Mouse (Mus musculus) hindbrain, embryonic 16.5 days (tissue): ENCODE data around the gene Zfr. TPM values are rescaled to one million over a fixed set of nuclear protein-coding genes. Genes with fewer than 3 reads are reported as not detected.
"Not testable (repeated sequence)": the region's sequence is repeated elsewhere in the genome, so short reads cannot be mapped to it uniquely, and the experiment has no call there.

Experiments used
- ATAC-seq: fragments of 200-750 bp; cut with Nextera tagmentation; 2 replicates; pipeline ENCODE4 v1.8.0; 2017; ENCODE audit warnings: moderate TSS enrichment, moderate library complexity
- H3K27ac ChIP-seq: fragments of 300-500 bp; sonication (generic); 2 replicates; pipeline ENCODE4 v1.5.1; 2014; ENCODE audit warnings: low read depth, mild to moderate bottlenecking, control low read depth, low read length, moderate library complexity
- H3K27me3 ChIP-seq: fragments of 300-500 bp; sonication (generic); replicated peaks from 2 replicates; pipeline ENCODE4 v1.6.1; 2014; ENCODE audit warnings: low read length; ENCODE audit not compliant: control insufficient read depth, insufficient read depth
- H3K36me3 ChIP-seq: fragments of 300-500 bp; sonication (generic); 2 replicates; pipeline ENCODE4 v1.6.1; 2014; ENCODE audit warnings: mild to moderate bottlenecking, low read length, moderate library complexity, mixed read lengths; ENCODE audit not compliant: control insufficient read depth, insufficient read depth
- H3K4me1 ChIP-seq: fragments of 300-500 bp; sonication (generic); 2 replicates; pipeline ENCODE4 v1.6.1; 2014; ENCODE audit warnings: low read depth, low read length; ENCODE audit not compliant: control insufficient read depth, insufficient read depth
- H3K4me2 ChIP-seq: fragments of 300-500 bp; sonication (generic); 2 replicates; pipeline ENCODE4 v1.6.1; 2014; ENCODE audit warnings: mild to moderate bottlenecking, low read length, control low read depth, moderate library complexity
- H3K4me3 ChIP-seq: fragments of 300-500 bp; sonication (generic); 2 replicates; pipeline ENCODE4 v1.5.1; 2014; ENCODE audit warnings: mild to moderate bottlenecking, low read length, control low read depth, moderate library complexity
- H3K9ac ChIP-seq: fragments of 300-500 bp; sonication (generic); 2 replicates; pipeline ENCODE4 v1.6.1; 2014; ENCODE audit warnings: low read depth, mild to moderate bottlenecking, control low read depth, low read length, moderate library complexity
- H3K9me3 ChIP-seq: fragments of 300-500 bp; sonication (generic); 2 replicates; pipeline ENCODE4 v1.6.1; 2014; ENCODE audit warnings: mild to moderate bottlenecking, low read length, moderate library complexity; ENCODE audit not compliant: control insufficient read depth
- WGBS: fragments of 180-500 bp; shearing (Covaris S2); extraction: QIAGEN DNeasy Blood & Tissue Kit; methylation state at CpG from one replicate; pipeline ENCODE4 v1.1.7; 2014; 5-methylcytosine and 5-hydroxymethylcytosine counted together
- polyA plus RNA-seq: library from polyadenylated mRNA; unstranded; fragments of >200 nt; fragmentation: Nextera tagmentation; extraction: Ambion mirVana; gene quantifications from 2 replicates; pipeline ENCODE4 v1.2.1, GENCODE M21; 2015

Gene Zfr
- polyA plus RNA-seq, 1 experiment from 2014 or later: 168 TPM

DNA sequence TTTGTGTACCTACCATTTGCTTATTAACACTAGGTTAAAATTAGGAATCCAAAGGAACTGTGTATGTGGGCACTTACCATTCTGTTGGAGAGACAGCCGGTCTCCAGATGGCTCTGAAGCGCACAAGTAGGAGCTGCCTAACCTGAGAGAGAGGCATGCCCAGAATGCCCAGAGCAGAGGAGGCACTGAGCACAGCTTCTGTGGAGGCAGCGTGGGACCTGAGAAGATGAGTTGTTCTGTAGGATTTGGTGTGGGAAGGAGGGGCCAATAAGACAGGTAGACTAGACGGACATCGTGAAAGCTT, 97.7 kb downstream of the Zfr start:
- no peak overlapping the region for H3K4me2 ChIP-seq
- 84% methylated on average over 5 of the region's 5 CpGs for WGBS
- ATAC-seq: no peak

DNA sequence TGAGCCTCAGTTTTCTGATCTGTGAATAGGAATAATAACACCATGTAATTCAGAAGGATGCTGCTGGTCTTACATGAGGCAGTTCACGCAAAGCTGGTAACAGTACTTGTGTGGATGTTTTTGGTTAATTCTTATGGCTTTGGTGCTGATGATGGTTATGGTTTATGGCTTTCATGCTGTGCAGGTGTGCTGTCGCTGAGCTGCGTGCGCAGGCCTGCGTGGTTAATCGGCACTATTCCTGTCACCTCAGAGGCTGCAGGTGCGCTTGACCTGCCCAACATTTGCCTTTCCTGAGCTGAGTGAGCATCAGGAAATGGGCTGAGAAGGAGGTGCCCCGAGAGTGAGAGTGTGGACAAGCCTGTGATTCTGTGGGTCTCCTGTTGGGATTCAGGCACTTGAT, 98.5 kb downstream of the Zfr start:
- Histone ChIP-seq H3K4me2 (no peak overlapping the region), H3K27me3 (no peaks in the 10 kb centered on the region), H3K9ac (no peak overlapping the region), H3K4me3 (no peak overlapping the region), H3K4me1 (peaks cover 3% of the 10 kb centered on the region), H3K27ac (no peak overlapping the region), H3K36me3 (no peaks in the 10 kb centered on the region), H3K9me3 (no peaks in the 10 kb centered on the region)
- 96% methylated on average over 8 of the region's 8 CpGs for WGBS
- ATAC-seq: no peak

More for the DNA sequence above, 97.7 kb downstream of the Zfr start:
- Histone ChIP-seq H3K9me3 (no peaks in the 10 kb centered on the region), H3K36me3 (no peaks in the 10 kb centered on the region), H3K4me1 (peaks cover 3% of the 10 kb centered on the region), H3K4me3 (no peak overlapping the region), H3K27ac (no peak overlapping the region), H3K27me3 (no peaks in the 10 kb centered on the region), H3K9ac (no peak overlapping the region)

DNA sequence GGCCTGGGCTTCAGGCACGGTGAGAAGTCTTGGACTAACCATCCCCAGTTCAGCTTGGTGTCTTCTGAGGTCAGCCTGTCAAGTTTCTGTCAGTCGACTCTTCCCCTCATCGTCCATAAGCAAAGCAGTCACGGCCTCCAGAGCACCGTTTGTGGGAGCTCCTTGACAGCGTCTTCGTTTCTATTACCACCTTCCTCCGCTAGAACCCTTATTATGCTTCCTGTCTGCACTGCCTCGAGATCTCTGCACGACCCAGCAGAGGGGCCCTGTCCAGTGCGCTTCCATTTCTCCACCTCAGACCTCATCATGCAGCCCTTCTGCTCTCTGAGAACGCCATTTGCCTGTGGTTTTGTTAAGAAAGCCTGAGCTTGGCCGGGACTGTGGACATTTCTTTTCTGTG, 99.2 kb downstream of the Zfr start:
- Histone ChIP-seq H3K36me3 (no peaks in the 10 kb centered on the region), H3K4me2 (no peak overlapping the region), H3K9ac (no peak overlapping the region), H3K4me1 (peaks cover 4% of the 10 kb centered on the region), H3K4me3 (no peak overlapping the region), H3K9me3 (no peaks in the 10 kb centered on the region), H3K27me3 (no peaks in the 10 kb centered on the region), H3K27ac (no peak overlapping the region)
- WGBS: 76% methylated on average over 13 of the region's 13 CpGs
- no peak for ATAC-seq

DNA sequence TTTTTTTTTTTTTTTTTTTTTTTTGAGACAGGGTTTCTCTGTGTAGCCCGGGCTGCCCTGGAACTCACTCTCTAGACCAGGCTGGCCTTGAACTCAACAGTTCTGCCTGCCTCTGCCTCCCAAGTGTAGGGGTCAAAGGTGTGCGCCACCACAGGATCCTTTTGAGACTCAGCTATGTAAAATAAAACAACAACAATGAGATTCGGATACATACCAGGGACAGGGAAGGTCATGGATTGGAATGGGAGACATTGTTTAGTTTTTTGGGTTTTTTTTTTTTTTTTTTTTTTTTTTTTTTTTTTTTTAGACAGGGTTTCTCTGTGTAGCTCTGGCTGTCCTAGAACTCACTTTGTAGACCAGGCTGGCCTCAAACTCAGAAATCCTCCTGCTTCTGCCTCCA, 99.7 kb downstream of the Zfr start:
- not testable (repeated sequence) for H3K4me2 ChIP-seq, ATAC-seq, H3K27ac ChIP-seq, H3K36me3 ChIP-seq, H3K9ac ChIP-seq, H3K4me3 ChIP-seq, H3K4me1 ChIP-seq, H3K27me3 ChIP-seq, H3K9me3 ChIP-seq
- WGBS: 86% methylated on average over 3 of the region's 3 CpGs

DNA sequence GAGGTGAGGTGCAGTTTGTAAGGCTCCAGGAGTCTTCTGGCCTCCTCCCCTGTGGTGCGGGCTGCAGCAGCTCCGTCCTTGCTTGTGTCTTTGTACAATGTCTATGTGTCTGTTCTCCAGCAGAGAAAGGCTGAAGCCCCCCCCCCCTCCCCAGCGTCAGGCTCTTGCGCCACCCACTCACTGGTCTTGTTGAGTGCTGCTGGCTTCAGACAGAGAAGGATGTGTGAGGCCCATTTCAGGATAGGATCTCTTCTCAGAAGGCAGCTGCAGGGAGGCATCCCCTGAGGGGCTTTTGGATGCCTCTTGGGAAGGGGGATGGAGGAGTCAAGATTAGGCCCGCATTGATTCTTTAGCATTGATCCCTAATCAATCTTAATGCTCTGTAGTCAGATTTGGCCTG, 100.2 kb downstream of the Zfr start:
- Histone ChIP-seq H3K27ac (no peak overlapping the region), H3K4me3 (no peak overlapping the region), H3K27me3 (no peaks in the 10 kb centered on the region), H3K9me3 (no peaks in the 10 kb centered on the region), H3K9ac (no peak overlapping the region), H3K36me3 (no peaks in the 10 kb centered on the region), H3K4me1 (peaks cover 10% of the 10 kb centered on the region), H3K4me2 (no peak overlapping the region)
- no peak for ATAC-seq
- 26% methylated on average over 5 of the region's 5 CpGs for WGBS

DNA sequence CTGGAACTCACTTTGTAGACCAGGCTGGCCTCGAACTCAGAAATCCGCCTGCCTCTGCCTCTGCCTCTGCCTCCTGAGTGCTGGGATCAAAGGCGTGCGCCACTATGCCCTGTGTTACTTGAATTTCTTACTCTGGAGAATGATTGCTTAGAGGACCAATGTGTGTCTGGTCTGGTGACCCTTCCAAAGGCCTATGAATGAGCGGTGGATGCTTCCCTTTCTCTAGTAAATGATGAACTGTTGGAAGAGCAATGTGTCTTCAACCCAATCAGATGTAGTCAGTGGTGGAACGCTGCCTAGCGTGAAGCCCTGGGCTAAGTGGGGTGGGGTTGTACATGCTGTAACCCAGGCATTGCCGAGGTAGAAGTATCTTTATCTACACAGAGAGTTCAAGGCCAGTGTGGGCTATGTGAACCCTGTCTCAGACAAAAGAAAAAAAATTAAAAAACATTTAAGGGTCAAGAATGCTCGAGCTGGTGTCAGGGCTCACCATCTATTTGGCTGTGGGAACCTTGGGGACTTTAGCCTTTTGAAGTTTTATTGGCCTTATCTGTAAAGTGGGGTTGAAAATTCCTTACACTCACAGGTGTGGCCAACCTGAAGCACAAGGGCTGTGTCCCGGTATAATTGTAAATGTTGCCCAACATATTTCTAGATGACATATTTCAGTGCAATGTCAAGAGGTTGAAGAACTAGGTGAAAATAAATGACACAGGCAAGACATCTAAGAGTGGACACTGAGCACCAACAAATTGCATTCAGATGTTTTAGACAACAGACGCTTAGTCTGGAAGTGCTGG, 101.2 kb downstream of the Zfr start:
- Histone ChIP-seq H3K36me3 (no peaks in the 10 kb centered on the region), H3K4me3 (no peak overlapping the region), H3K4me1 (peaks cover 12% of the 10 kb centered on the region), H3K9me3 (no peaks in the 10 kb centered on the region), H3K27me3 (no peaks in the 10 kb centered on the region), H3K9ac (no peak overlapping the region), H3K27ac (no peak overlapping the region), H3K4me2 (no peak overlapping the region)
- 95% methylated on average over 11 of the region's 11 CpGs for WGBS
- no peak for ATAC-seq

DNA sequence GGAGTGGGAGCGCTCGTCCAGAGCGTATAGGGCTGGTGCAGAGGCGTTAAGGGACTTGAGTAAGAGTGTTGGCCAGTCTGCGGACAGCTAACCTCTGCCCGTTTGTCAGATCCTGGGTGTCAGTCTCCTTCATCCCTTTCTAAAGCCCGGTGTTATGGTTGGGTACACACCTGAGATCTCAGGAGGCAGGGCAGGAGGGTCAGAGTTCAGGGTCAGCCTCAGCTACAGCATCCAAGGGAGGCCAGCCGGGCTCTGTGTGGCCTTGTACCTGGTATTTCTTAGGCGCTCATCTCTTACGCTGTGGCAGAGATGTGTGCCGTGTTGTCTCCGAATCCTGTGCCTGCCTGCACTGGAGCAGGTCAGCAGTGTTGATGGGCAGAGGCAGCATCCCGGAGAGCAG, 103.5 kb downstream of the Zfr start:
- H3K9ac ChIP-seq: no peak overlapping the region
- no peak overlapping the region for H3K4me2 ChIP-seq
- peaks cover 12% of the 10 kb centered on the region for H3K4me1 ChIP-seq
- H3K9me3 ChIP-seq: no peaks in the 10 kb centered on the region
- H3K36me3 ChIP-seq: no peaks in the 10 kb centered on the region
- no peaks in the 10 kb centered on the region for H3K27me3 ChIP-seq
- no peak overlapping the region for H3K27ac ChIP-seq
- WGBS: 88% methylated on average over 13 of the region's 13 CpGs
- H3K4me3 ChIP-seq: no peak overlapping the region
- ATAC-seq: no peak

DNA sequence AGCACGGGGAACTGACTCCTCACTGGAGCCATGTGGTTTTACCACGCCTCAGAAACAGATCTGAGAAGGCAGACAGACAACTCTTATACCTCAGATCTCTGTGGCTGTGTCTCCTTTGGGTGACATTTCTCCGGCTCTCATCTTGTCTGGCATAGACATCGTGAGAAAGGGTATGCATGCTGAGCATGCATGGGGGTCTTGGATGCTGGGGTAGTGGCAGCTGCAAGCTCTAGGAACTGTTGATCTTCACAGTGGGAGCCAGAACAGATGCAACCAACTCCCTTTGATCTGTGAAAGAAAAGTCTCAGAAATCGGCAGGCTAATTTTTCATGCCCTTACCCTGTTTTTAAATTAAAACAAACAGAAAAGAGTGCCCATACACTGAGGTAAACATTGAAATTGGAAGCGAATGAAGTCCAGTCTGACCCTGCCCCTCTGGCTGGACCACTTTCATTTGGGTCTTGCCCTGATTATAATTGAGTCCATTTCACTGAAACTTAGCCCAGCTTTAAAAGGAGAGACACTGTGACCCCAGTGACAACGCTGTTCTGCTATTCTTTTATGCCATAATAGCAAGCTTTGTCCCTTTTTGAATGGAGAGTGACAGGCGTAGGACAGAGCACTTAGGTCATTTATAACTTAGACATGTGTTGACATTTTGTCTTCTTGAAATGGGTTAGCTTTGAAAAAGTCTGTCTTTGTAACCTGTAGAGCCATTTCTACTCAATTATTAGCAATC, 105.1 kb downstream of the Zfr start:
- 11% methylated on average over 8 of the region's 8 CpGs for WGBS
- ATAC-seq: 0 out of 2 replicates have a peak, but pooled peaks have one; percentile 38
- Histone ChIP-seq H3K4me3 (no peak overlapping the region), H3K9me3 (no peaks in the 10 kb centered on the region), H3K36me3 (no peaks in the 10 kb centered on the region), H3K27me3 (no peaks in the 10 kb centered on the region), H3K4me1 (peaks cover 13% of the 10 kb centered on the region), H3K9ac (no peak overlapping the region), H3K4me2 (no peak overlapping the region), H3K27ac (no peak overlapping the region)

DNA sequence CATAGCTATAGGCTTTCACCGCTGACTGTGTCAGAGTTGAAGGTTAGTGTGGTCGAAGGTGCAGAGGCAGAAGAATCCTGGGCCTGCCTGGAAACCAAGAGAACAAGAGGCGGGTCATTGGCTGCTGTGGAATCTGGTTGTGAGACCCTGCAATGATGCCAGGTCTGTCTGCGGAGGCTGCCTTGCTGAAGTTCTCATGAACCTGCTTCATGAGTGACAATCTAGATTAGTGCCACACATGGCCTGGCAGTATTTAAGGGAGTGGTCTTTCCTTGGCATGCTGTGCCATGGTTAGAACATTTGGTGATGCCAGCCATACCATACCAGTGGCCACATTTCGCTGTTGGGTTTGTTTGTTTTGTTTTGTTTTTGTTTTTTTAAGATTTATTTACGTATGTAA, 105.8 kb downstream of the Zfr start:
- no peaks in the 10 kb centered on the region for H3K9me3 ChIP-seq
- ATAC-seq: no peak
- no peak overlapping the region for H3K4me3 ChIP-seq
- no peaks in the 10 kb centered on the region for H3K27me3 ChIP-seq
- H3K36me3 ChIP-seq: no peaks in the 10 kb centered on the region
- WGBS: 52% methylated on average over 6 of the region's 6 CpGs
- peaks cover 16% of the 10 kb centered on the region for H3K4me1 ChIP-seq
- H3K4me2 ChIP-seq: no peak overlapping the region
- no peak overlapping the region for H3K9ac ChIP-seq
- H3K27ac ChIP-seq: no peak overlapping the region
